Mouse (Mus musculus) spleen, adult 2 months (tissue): ENCODE measurements around the gene Il20rb. TPM values are rescaled to one million over a fixed set of nuclear protein-coding genes. Genes with fewer than 3 reads are reported as not detected.

Experiments used
- DNase-seq, 2 experiments: peaks; one replicate each; pipeline versions ENCODE4 v3.0.0 to v3.0.0-alpha.2; 2012 to 2021; ENCODE audit warnings: low spot score in 2 of 2, low read depth in 1 of 2
- H3K27ac ChIP-seq: fragments of 200-500 bp; 2 replicates; pipeline ENCODE4 v1.5.1; 2012; ENCODE audit warnings: low read length, inconsistent platforms; ENCODE audit not compliant: insufficient read depth
- H3K27me3 ChIP-seq: fragments of 200-500 bp; 2 replicates; pipeline ENCODE4 v1.6.1; 2012; ENCODE audit warnings: mild to moderate bottlenecking, moderate library complexity, low read length, inconsistent platforms; ENCODE audit not compliant: control insufficient read depth, insufficient read depth
- H3K36me3 ChIP-seq: fragments of 200-500 bp; 2 replicates; pipeline ENCODE4 v1.6.1; 2012; ENCODE audit warnings: mild to moderate bottlenecking, low read length, inconsistent platforms; ENCODE audit not compliant: control insufficient read depth, insufficient read depth
- H3K4me1 ChIP-seq: fragments of 200-500 bp; 2 replicates; pipeline ENCODE4 v1.6.1; 2011; ENCODE audit warnings: inconsistent platforms; ENCODE audit not compliant: control insufficient read depth, insufficient read depth, insufficient read length
- H3K4me3 ChIP-seq: fragments of 200-500 bp; 2 replicates; pipeline ENCODE4 v1.5.1; 2011; ENCODE audit warnings: mild to moderate bottlenecking, inconsistent platforms; ENCODE audit not compliant: insufficient read depth, insufficient read length; ENCODE audit errors: extremely low read depth
- CTCF ChIP-seq: fragments of 200-500 bp; IDR thresholded peaks from 2 replicates; pipeline ENCODE4 v1.5.1; 2011; ENCODE audit warnings: mild to moderate bottlenecking, inconsistent platforms; ENCODE audit not compliant: insufficient read depth, insufficient read length, insufficient replicate concordance; ENCODE audit errors: extremely low read depth
- POLR2A ChIP-seq: fragments of 200-500 bp; IDR thresholded peaks from 2 replicates; pipeline ENCODE4 v1.6.1; 2011; ENCODE audit warnings: low read depth, low read length, inconsistent platforms
- whole genome bisulfite sequencing: fragments of 180-500 bp; shearing (Covaris S2); methylation state at CpG from one replicate; pipeline ENCODE4 v1.1.7; 2018; 5-methylcytosine and 5-hydroxymethylcytosine counted together
- polyA plus RNA-seq: library from polyadenylated mRNA; depleted of rRNA; stranded (reverse); fragments of >200 nt; gene quantifications from 2 replicates; pipeline ENCODE4 v1.2.3, GENCODE M21; 2012

Il20rb gene
- polyA plus RNA-seq, 1 experiment: 0.68 TPM

GRCm38 (mm10) chr9:100465988-100466387, 20.6 kb downstream of the Il20rb start:
- Histone ChIP-seq H3K36me3 (0 out of 2 replicates have a peak, but pooled peaks cover 2% of the 10 kb centered on the region), H3K27me3 (no peaks in the 10 kb centered on the region), H3K4me1 (peaks cover 6% of the 10 kb centered on the region; the same call in 1 of the 2 replicates), H3K4me3 (no peak overlapping the region), H3K27ac (no peak overlapping the region)
- 95% methylated on average over 9 of the region's 9 CpGs for WGBS
- no peak for DNase-seq
- TF ChIP-seq POLR2A: no peak
- no peak for TF ChIP-seq CTCF

- Histone ChIP-seq H3K4me1 (peaks cover 9% of the 10 kb centered on the region; the same call in 1 of the 2 replicates), H3K4me3 (no peak overlapping the region), H3K36me3 (0 out of 2 replicates have a peak, but pooled peaks cover 2% of the 10 kb centered on the region), H3K27ac (no peak overlapping the region), H3K27me3 (no peaks in the 10 kb centered on the region)
- no peak for TF ChIP-seq POLR2A
- TF ChIP-seq CTCF: no peak
- 95% methylated on average over 5 of the region's 5 CpGs for WGBS
- no peak for DNase-seq
Observed at GRCm38 (mm10) chr9:100465380-100465779, 21.2 kb downstream of the Il20rb start.

- 29% methylated on average over 2 of the region's 2 CpGs for WGBS
- Histone ChIP-seq H3K4me1 (peaks cover 10% of the 10 kb centered on the region; the same call in 1 of the 2 replicates), H3K36me3 (0 out of 2 replicates have a peak, but pooled peaks cover 2% of the 10 kb centered on the region), H3K4me3 (no peak overlapping the region), H3K27ac (no peak overlapping the region), H3K27me3 (no peaks in the 10 kb centered on the region)
- TF ChIP-seq CTCF (no peak), POLR2A (no peak)
- no peak for DNase-seq
Observed at GRCm38 (mm10) chr9:100463771-100464170, 22.8 kb downstream of the Il20rb start.

GRCm38 (mm10) chr9:100462098-100462497, 24.5 kb downstream of the Il20rb start:
- 62% methylated on average over 4 of the region's 4 CpGs for WGBS
- peak in 1 of 2 experiments; percentile 28 for DNase-seq

GRCm38 (mm10) chr9:100461671-100462070, 24.9 kb downstream of the Il20rb start:
- Histone ChIP-seq H3K36me3 (0 out of 2 replicates have a peak, but pooled peaks cover 2% of the 10 kb centered on the region), H3K4me3 (no peak overlapping the region), H3K4me1 (peaks cover 16% of the 10 kb centered on the region; the same call in 1 of the 2 replicates), H3K27me3 (no peaks in the 10 kb centered on the region), H3K27ac (peak overlapping the region; percentile 72)
- WGBS: 83% methylated on average over 9 of the region's 9 CpGs
- no peak for TF ChIP-seq POLR2A
- no peak for TF ChIP-seq CTCF
- DNase-seq: no peak

More at GRCm38 (mm10) chr9:100462098-100462497, 24.5 kb downstream of the Il20rb start:
- Histone ChIP-seq H3K4me1 (peaks cover 16% of the 10 kb centered on the region; the same call in 1 of the 2 replicates), H3K4me3 (no peak overlapping the region), H3K27ac (peak overlapping the region; percentile 72), H3K27me3 (no peaks in the 10 kb centered on the region), H3K36me3 (0 out of 2 replicates have a peak, but pooled peaks cover 2% of the 10 kb centered on the region)
- no peak for TF ChIP-seq CTCF
- no peak for TF ChIP-seq POLR2A

GRCm38 (mm10) chr9:100460203-100460602, 26.4 kb downstream of the Il20rb start:
- 0 out of 2 replicates have a peak, but pooled peaks cover 2% of the 10 kb centered on the region for H3K36me3 ChIP-seq
- H3K27ac ChIP-seq: peak overlapping the region; percentile 96
- peak; percentile 26 to 61 for DNase-seq
- no peak overlapping the region for H3K4me3 ChIP-seq
- WGBS: 72% methylated on average over 9 of the region's 9 CpGs
- H3K4me1 ChIP-seq: peaks cover 16% of the 10 kb centered on the region; the same call in 1 of the 2 replicates
- no peaks in the 10 kb centered on the region for H3K27me3 ChIP-seq
- TF ChIP-seq POLR2A (no peak; the same call in 1 of the 2 replicates), CTCF (no peak)
